Mouse (Mus musculus) left cerebral cortex, adult 18-20 months (tissue): Measurements from ENCODE around the gene Gphb5. TPM values are rescaled to one million over a fixed set of nuclear protein-coding genes. Genes with fewer than 3 reads are reported as not detected.

ENCODE experiments used
- DNase-seq, 2 experiments: peaks; one replicate each; pipeline ENCODE4 v3.0.0; 2021 to 2022; ENCODE audit warnings: low spot score in 2 of 2, mixed read lengths in 1 of 2
- total RNA-seq, 2 experiments: library from RNA; stranded (reverse); gene quantifications; 2 replicates each; pipeline ENCODE4 v1.2.3; 2021

The Gphb5 gene
- total RNA-seq, 2 experiments from 2014 or later = not detected

- no peak for DNase-seq
These were observed 22.4 kb downstream of the Gphb5 start for GRCm38 (mm10) chr12:75394011-75394773.

GRCm38 (mm10) chr12:75391526-75391925 lies 25.1 kb downstream of the Gphb5 start:
- DNase-seq = no peak

GRCm38 (mm10) chr12:75389308-75390135 lies 27.1 kb downstream of the Gphb5 start:
- DNase-seq = peak; percentile 44 to 56

- DNase-seq = no peak
These were observed 28.1 kb downstream of the Gphb5 start for GRCm38 (mm10) chr12:75388521-75388920.

- DNase-seq = no peak
These were observed 28.7 kb downstream of the Gphb5 start for GRCm38 (mm10) chr12:75387846-75388245.

- no peak for DNase-seq
These were observed 29.4 kb downstream of the Gphb5 start for GRCm38 (mm10) chr12:75387156-75387555.

- DNase-seq = no peak
These were observed 29.9 kb downstream of the Gphb5 start for GRCm38 (mm10) chr12:75386731-75387130.

GRCm38 (mm10) chr12:75376126-75376525 lies 40.5 kb downstream of the Gphb5 start:
- no peak for DNase-seq

- DNase-seq = no peak
These were observed 41.5 kb downstream of the Gphb5 start for GRCm38 (mm10) chr12:75375060-75375459.

GRCm38 (mm10) chr12:75374437-75374836 lies 42.1 kb downstream of the Gphb5 start:
- DNase-seq = peak; percentile 19 to 29

GRCm38 (mm10) chr12:75369418-75369851 lies 47.1 kb downstream of the Gphb5 start:
- DNase-seq = no peak

- no peak for DNase-seq
These were observed 48.1 kb downstream of the Gphb5 start for GRCm38 (mm10) chr12:75368527-75368926.

GRCm38 (mm10) chr12:75367371-75367770 lies 49.2 kb downstream of the Gphb5 start:
- DNase-seq = no peak

GRCm38 (mm10) chr12:75365621-75366124 lies 50.9 kb downstream of the Gphb5 start:
- no peak for DNase-seq

- DNase-seq = no peak
These were observed 52.2 kb downstream of the Gphb5 start for GRCm38 (mm10) chr12:75364416-75364815.

- DNase-seq = no peak
These were observed 54.1 kb downstream of the Gphb5 start for GRCm38 (mm10) chr12:75362456-75362855.

Other genes starting within 250 kb of the Gphb5 start
- gene Kcnh5, start 239.4 kb downstream of the Gphb5 start, total RNA-seq = 10 to 100 TPM; 54.5 to 79.2 TPM
- 1 to 10 TPM; 3.3 to 3.7 TPM for gene Rhoj, start 108.5 kb downstream of the Gphb5 start, total RNA-seq
- gene Ppp2r5e, start 179.5 kb upstream of the Gphb5 start, total RNA-seq = 10 to 100 TPM; 76.9 to 79.3 TPM